Mouse (Mus musculus) testis, postnatal 14 days (tissue): ENCODE data around the gene Supt6.
"Not testable (repeated sequence)": the region's sequence is repeated elsewhere in the genome, so short reads cannot be mapped to it uniquely, and the experiment has no call there.

ENCODE experiments used
- DNase-seq: peaks from one replicate; pipeline ENCODE4 v3.0.0; 2021; ENCODE audit warnings: low spot score

The Supt6 gene

GRCm38 (mm10) chr11:78245627-78246317 lies at the start of gene Supt6, which contains the start of gene Sdf2:
Supt6 (minus strand) TSS chr11:78245987.
Sdf2 (plus strand) TSS chr11:78245746.
- peak; percentile 89 for DNase-seq

- DNase-seq: no peak
Measured at GRCm38 (mm10) chr11:78294585-78294984, 48.8 kb upstream of the Supt6 start.

- no peak for DNase-seq
Measured at GRCm38 (mm10) chr11:78290654-78291053, 44.9 kb upstream of the Supt6 start, which contains the start of gene BC030499. BC030499 (plus strand) TSS chr11:78290841.

GRCm38 (mm10) chr11:78289146-78289763 lies 43.5 kb upstream of the Supt6 start:
- no peak for DNase-seq

GRCm38 (mm10) chr11:78279586-78279985 lies 33.8 kb upstream of the Supt6 start:
- no peak for DNase-seq

- no peak for DNase-seq
Measured at GRCm38 (mm10) chr11:78278853-78279252, 33.1 kb upstream of the Supt6 start.

GRCm38 (mm10) chr11:78276169-78276568 lies 30.4 kb upstream of the Supt6 start:
- DNase-seq: not testable (repeated sequence)

- DNase-seq: no peak
Measured at GRCm38 (mm10) chr11:78275596-78275995, 29.8 kb upstream of the Supt6 start.

- DNase-seq: no peak
Measured at GRCm38 (mm10) chr11:78271986-78272385, 26.2 kb upstream of the Supt6 start.

- no peak for DNase-seq
Measured at GRCm38 (mm10) chr11:78265571-78265970, 19.8 kb upstream of the Supt6 start.

GRCm38 (mm10) chr11:78262550-78262949 lies 16.8 kb upstream of the Supt6 start:
- no peak for DNase-seq

- peak; percentile 94 for DNase-seq
Measured at GRCm38 (mm10) chr11:78261380-78262352, 15.9 kb upstream of the Supt6 start, which contains the start of gene 2610507B11Rik. 2610507B11Rik (plus strand) TSS chr11:78261752.

- no peak for DNase-seq
Measured at GRCm38 (mm10) chr11:78260489-78261258, 14.9 kb upstream of the Supt6 start.

- DNase-seq: no peak
Measured at GRCm38 (mm10) chr11:78256618-78257017, 10.8 kb upstream of the Supt6 start.

- no peak for DNase-seq
Measured at GRCm38 (mm10) chr11:78247727-78248140, 1.9 kb upstream of the Supt6 start.

- DNase-seq: no peak
Measured at GRCm38 (mm10) chr11:78247012-78247348, 1.2 kb upstream of the Supt6 start.

GRCm38 (mm10) chr11:78246318-78247011 lies 678 bp upstream of the Supt6 start:
- no peak for DNase-seq

GRCm38 (mm10) chr11:78245261-78245626 lies 543 bp downstream of the Supt6 start:
- no peak for DNase-seq

- DNase-seq: peak; percentile 74
Measured at GRCm38 (mm10) chr11:78240193-78240857, 5.5 kb downstream of the Supt6 start.

GRCm38 (mm10) chr11:78231518-78231917 lies 14.3 kb downstream of the Supt6 start:
- no peak for DNase-seq
